Mouse (Mus musculus): ENCODE data around the gene Rhbdd3.

Gene Rhbdd3

DNA sequence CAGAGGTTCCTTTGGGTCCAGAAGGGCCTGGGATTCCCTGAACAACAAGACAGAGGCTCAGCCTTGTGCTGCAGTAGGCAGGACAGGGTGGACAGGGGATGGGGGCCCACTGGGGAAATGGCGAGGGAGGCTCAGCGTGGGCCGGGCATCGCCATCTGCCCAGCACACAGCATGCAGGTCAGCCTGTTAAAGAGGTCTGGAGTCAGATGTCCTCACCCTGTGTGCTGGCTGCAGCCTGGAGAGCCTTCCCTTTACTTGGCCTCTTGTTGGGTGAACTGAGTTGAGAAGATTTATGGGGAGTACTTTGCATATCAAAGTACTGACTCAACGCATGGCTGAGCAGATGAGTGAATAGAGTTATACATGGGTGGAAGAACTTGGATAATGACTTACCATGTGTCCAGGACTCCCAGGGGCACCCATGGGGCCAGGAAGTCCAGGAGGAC lies 30.3 kb downstream of the Rhbdd3 start:
- no peak for DNase-seq (ENCODE audit: low spot score in 2 of 2)

DNA sequence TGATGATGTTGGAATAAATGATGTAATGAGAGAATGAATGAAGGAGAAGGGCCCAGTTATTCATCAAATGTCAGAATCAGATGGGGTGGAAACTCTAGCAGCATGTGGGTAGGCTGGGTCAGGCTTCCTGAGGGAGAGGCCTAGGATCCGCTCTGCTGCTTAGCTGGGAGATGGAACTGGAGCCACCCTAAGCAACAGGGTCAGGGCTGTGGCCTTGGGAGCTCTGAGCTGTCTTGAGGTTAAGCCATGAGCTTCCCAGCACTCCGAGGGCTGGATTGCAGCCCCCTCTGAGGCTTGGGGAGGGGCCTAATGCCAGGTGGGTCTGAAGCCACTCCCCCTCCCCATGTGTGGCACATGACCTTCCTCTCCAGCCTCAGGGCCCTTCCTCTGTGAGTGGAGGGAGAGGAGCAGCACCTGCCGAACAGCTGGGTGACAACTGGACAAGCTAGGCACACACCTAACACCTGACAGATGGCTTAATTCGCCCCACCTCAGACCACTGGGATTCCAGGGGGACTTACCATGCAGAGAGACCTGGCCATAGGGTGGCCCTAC lies 31.5 kb downstream of the Rhbdd3 start:
- no peak for DNase-seq (ENCODE audit: low spot score in 2 of 2)

DNA sequence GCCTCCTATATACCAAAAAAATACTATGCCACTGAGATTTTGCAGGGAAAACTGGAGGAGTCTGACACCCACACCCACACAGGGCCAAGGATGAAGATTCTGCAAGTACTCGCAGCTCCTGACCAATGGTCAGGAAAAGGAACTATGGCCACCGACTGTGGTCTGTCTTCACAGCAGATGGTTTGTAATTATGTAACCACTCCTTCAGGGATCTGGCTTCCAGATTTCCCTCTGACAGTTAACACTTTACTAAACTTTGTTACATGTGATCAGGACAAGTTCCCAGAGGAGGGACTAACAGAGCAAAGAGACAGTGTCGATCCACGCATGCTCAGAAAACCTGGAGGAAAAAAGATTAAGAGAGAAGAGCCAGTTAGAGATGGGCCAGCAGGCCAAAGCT lies 34.0 kb downstream of the Rhbdd3 start:
- DNase-seq (ENCODE audit: low spot score in 2 of 2), result no peak

DNA sequence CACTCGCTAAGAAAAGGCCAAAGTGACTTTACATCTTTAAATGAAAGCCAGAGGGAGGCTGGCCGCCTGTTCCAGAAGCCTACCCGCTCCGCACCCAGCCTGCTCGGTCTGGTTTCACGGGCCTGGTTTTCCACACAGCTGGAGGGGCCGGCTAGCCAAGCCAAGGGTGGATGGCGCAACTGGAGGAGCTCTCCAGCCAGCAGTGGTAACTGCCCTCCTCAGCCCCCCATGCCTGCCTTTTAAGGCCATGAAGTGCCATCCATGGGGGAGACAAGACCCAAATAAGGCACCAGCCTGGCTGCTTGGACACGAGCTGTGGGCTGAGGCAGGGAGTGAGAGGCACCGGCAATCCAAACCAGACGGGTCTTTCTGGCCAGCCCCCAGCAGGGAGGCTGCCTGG lies 37.2 kb downstream of the Rhbdd3 start:
- DNase-seq (ENCODE audit: low spot score in 2 of 2), result no peak

DNA sequence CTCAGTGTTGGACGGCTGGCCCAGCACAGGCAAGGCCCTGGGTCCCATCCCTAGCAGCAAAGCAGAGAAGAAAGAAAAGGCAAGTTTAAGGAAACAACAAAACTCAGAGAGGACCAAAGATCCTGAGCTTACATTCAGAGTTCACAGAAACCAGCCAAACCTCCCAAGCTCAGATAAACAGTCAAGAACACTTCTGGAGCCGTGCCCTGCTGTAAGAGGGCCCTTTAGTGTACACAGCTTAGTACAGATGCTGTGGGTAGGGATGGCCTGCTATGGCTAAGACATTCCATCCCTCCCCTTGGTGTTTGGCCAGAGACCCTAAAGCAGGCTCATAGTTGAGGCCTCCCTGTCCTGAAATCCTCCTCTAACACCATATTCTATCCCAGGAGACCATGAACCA lies 39.9 kb downstream of the Rhbdd3 start:
- DNase-seq (ENCODE audit: low spot score in 2 of 2), result no peak

DNA sequence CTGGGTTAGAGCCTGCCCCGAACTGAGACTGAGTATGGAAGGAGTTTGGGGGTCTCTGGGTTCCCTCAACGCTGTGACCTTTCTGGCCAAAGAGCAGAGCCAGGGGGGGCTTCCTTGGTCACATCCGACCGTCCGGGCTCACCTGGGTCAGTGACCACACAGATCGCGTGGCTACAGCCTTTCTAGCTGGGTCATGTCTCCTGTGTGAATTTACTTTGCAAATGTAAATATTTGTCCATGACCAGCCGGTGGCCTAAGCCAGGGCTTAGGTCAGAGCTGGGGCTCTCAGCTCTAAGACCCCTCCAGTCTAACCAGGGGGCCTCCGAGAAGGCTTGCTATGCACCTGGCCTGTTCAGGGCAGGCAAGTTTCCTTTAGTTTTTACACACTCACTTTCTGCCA lies 40.6 kb downstream of the Rhbdd3 start:
- DNase-seq (ENCODE audit: low spot score in 2 of 2), result peak; percentile 44

DNA sequence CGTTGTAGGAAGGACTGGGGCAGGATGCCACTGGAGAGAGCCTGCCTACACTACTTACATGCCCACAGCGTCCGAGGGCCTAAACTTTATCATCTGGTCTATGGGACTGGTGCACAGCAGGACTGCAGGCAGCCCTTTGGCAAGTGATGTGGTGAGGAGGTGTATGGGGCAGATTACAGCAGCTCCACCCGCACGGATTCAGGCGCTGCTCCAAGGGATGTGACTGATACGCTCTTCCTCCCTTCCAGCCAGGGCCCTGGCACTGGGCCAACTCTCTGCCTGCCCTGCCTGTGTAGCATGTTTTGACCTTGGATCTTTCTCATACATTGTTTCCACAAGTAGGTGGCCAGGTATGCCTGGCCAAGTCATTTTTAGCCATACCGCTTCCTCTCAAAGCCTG lies 41.9 kb downstream of the Rhbdd3 start:
- DNase-seq (ENCODE audit: low spot score in 2 of 2), result peak; percentile 68 to 80

DNA sequence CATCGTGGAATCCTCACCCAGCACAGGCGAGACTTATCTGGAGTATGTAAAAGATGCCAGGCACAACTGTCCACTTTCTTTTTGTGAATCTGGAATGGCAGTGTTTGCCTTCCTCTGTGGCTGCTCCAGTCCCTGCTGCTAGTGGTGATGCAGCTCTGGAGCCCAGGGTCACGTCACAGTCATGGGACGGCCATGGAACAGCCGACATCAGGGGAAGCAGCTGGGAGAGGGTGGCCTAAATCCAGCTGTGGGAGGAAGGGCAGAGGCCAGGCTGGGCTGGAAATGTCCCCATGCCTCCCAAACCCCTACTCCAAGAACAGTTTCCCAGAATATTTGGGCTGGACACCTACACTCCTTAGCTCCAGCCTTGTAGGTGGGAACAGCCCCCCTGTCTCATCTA lies 42.5 kb downstream of the Rhbdd3 start:
- no peak for DNase-seq (ENCODE audit: low spot score in 2 of 2)

DNA sequence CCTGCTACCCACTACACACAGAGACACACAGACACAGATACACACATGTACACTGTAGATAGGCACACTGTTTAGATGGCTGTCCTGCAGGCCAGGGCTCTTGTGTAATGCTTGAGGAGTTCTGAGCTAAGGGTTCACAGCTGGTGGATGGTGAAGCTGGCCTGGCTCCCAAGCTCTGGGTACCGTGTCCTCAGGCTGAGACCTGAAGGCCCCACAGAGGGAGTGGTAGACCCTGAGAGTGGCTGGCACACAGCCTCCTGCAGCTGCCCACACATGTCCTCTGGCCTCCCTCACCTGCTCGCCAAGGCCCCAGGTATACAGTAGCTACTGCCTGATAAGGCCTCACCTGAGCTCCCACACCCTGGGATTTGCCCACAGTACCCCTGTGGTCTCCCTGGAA lies 43.2 kb downstream of the Rhbdd3 start:
- DNase-seq (ENCODE audit: low spot score in 2 of 2), result peak in 1 of 2 experiments; percentile 28

DNA sequence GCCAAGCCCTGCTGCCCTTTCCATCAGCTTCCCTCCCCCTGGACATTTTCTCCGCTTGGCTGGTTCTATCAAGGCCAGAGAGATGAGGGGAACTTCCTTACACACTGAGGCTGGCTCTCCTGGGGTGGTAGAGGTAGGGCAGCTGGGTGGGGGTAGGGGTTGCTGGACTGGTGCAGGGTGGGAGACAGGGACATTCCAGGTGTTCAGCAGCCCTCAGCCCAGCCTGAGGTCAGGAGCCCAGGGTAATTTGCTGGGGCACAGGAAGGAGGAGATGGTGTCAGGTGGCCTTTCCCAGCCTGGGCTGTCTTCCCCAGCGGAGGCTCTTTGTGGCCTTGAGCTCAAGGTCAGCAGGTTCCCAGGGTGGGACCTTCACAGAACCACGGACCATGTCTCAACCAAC lies 46.9 kb downstream of the Rhbdd3 start:
- DNase-seq (ENCODE audit: low spot score in 2 of 2), result no peak

DNA sequence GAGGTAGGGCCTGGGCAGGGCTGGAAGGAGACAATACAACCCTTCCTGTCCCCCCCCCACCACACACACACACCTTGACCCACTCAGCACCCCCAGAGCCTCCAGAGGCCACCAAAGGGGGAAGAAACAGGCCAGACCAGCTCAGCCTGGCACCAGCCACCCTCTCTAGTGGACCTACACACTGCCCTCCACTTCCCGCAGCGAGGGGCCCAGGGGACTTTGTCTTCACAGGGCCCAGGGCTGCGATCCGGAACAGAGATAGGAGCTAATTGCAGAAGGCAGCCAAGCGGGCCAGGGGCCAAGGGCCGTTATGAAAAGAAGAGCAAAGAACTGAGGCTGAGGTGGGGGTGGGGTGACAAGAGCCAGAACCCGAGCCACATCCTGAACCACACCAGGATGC lies 50.5 kb downstream of the Rhbdd3 start:
- peak; percentile 52 to 67 for DNase-seq (ENCODE audit: low spot score in 2 of 2)

DNA sequence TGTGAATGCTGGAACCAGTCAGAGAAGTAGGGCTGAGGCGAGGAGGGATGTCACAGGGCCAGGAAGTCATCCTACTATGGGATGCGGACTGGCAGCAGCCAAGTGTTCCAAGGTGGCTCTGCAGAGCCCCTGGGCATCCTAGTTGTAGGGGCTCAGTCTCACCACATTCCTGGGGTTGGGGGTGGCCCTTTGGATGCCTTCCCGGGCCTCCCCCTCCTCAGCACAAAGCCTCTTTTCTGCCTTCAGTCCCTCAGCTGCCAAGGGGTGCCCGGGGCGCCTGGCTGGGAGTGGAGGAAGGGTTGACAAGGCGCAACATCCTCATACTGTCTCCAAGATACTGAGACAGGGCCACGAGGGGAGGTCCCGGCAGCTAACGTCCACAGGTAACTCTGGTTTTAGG lies 51.2 kb downstream of the Rhbdd3 start:
- DNase-seq (ENCODE audit: low spot score in 2 of 2), result no peak

DNA sequence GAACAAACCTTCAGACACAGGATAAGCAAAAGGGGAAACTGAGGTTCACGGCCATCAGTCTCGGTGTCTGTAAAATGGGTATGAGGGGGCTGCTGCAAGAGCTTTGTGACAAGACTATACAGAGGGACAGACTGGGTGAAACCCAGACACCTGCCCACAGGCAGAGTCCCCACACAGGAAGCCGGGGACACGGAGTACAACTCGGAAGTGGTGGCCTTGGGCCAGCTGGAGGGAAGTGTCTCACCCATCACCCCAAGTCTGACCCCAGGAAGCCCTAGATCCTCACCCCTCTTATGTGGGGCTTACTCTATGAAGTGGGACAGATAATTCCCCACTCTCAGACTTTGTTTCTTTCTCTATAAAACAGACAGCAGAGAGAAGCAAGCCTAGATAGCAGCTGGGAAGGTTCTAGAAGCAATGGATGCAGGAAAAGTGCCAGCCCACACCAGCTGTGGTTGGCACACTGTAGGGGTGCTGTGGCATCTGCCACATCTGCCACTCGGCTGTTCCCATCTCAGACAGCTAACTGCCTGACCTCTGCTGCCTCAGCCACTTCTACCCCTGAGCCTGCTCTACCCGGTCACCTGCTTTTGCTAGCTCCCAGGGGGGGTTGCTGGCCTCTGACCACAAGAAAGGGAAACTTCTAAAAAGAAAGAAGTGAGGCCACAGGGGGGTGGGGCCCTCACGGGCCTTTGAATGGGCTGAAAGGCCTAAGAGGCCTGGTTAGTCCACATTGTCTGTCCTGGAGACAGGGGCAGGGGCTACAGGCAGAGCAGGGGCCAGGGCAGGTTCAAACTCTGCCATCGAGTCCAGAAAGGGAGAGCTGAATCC lies 51.9 kb downstream of the Rhbdd3 start:
- peak in 1 of 2 experiments; percentile 45 for DNase-seq (ENCODE audit: low spot score in 2 of 2)

DNA sequence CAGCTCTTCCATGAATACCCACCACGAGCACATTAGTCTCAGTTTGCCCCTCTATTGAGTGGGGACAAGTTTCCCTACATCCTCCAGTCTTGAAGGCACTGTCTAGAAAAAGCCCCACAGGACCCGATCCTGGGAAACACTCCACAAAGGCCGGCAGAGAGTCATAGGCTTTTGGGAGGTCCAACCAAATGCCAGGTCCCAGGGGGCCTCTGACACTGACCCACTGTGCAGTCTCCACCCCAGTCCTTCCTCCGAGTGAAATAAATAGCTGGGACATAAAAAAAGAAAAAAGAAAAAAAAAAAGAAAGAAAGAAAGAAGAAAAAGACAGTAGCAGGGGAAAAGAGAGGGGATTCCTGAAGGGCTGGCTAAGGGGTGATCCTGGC lies 52.5 kb downstream of the Rhbdd3 start:
- DNase-seq (ENCODE audit: low spot score in 2 of 2), result no peak

DNA sequence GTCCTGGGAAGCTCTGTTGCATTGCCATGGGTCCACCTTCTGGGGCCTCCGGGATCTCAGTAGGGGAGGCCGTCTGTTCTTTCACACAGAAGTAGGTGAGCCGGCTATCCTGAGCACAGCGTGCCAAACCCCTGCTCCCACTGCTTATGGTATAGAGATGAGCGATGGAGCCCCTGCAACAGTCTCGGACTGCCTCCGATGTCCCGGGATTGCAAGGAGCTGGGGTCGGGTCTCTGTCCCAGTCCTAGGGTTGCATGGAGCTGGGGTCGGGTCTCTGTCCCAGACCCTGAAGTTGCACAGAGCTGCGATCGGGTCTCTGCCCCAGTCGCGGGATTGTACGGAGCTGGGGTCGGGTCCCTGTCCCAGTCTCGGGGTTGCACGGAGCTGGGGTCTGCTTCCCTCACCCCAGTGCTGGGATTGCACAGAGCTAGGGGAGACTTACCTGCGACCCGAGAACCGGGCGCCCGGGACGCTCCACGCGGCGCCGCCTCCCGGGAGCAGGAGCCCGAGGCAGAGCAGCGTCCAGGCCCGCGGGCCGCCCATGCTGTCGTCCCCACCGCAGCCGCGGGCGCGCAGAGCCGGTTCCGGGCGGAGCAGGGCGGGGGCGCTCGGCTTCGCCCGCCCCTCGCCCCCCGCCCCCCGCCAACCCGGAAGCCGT lies 53.1 kb downstream of the Rhbdd3 start, which contains the start of gene Emid1:
Gene Emid1, minus strand, starts transcription at position 578 of the 658 bp plus-strand sequence.
- DNase-seq (ENCODE audit: low spot score in 2 of 2), result peak in 1 of 2 experiments; percentile 55

DNA sequence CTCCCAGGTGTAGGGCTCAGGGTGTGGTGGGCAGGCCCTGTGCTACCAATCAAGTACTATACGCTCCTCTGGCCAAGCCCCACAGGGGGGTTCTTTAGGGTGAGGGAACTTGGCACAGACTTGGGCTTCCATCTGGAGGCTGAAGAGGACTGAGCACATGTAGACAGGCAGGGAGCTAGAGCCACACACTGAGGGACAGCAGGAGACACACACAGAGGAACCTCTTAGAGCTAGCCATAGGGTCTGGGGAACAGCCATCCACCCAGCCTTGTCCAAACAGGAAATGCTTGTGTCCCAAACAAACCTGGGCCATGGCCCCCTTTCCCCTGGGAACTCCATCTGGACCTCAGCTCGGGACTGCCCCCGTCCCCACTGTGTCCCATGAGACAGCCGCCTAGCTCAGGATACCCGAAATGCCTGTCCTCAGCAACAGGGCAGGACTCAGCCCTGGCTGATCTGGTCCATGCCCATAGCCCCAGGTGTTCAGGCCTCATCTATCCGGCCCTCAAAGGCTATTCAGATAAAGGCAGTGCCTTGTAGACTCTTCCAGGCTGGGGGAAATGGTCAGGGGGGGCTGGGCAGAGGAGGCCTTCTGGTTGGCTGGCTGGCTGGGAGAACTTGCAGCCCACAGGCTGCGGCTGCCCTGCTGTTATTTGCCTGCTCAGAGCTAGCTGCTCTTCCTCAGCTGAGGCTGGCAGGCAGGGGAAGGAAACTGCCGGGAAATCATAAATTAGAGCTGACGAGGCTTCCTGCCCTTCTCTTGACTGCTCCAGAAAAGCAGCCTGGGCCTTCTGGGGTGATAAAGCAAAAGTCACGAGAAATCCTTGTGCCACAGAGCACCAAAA lies 56.5 kb downstream of the Rhbdd3 start:
- DNase-seq (ENCODE audit: low spot score in 2 of 2), result no peak

Measured in urinary bladder, adult 18-20 months (tissue).